Mouse (Mus musculus): ENCODE measurements around the gene Bmp5. TPM values are rescaled to one million over a fixed set of nuclear protein-coding genes. Genes with fewer than 3 reads are reported as not detected.

Bmp5 gene
- polyA plus RNA-seq, 1 experiment from 2014 or later, result 1.4 TPM

DNA sequence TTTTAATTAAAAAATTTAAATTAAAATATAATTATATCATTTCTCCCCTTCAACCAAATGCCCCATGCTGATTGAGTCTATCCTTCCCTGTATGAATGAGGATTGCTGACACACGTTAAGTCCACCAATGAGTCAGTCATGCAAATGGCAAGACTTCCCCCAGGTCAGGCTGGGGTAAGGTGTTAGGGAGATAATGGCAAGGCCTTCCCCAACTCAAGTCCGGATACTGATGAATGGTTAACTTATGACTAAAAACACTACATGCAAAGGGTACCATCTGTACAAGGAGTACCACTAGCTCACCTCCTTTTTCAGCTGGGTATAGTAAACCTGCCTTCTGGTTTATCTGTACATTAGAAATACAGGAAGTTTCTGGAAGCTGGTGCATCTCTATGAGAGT, 83.8 kb downstream of the Bmp5 start:
- H3K4me3 ChIP-seq (ENCODE audit: low read length), result no peak overlapping the region
- H3K9me3 ChIP-seq (ENCODE audit: control insufficient read depth, low read length), result no peaks in the 10 kb centered on the region
- H3K9ac ChIP-seq (ENCODE audit: low read depth, low read length), result no peak overlapping the region
- H3K4me2 ChIP-seq (replicated peaks; ENCODE audit: low read depth, low read length), result no peak overlapping the region
- WGBS, result 76% methylated on average over 2 of the region's 2 CpGs
- no peaks in the 10 kb centered on the region for H3K36me3 ChIP-seq (ENCODE audit: control insufficient read depth, insufficient read depth, low read length)
- ATAC-seq (ENCODE audit: low FRiP score, low TSS enrichment), result no peak
- no peak overlapping the region for H3K27ac ChIP-seq (ENCODE audit: low read depth, low read length)
- H3K27me3 ChIP-seq (ENCODE audit: control insufficient read depth, insufficient read depth, low read length), result no peaks in the 10 kb centered on the region
- H3K4me1 ChIP-seq (ENCODE audit: control insufficient read depth, insufficient read depth, low read length), result no peaks in the 10 kb centered on the region

DNA sequence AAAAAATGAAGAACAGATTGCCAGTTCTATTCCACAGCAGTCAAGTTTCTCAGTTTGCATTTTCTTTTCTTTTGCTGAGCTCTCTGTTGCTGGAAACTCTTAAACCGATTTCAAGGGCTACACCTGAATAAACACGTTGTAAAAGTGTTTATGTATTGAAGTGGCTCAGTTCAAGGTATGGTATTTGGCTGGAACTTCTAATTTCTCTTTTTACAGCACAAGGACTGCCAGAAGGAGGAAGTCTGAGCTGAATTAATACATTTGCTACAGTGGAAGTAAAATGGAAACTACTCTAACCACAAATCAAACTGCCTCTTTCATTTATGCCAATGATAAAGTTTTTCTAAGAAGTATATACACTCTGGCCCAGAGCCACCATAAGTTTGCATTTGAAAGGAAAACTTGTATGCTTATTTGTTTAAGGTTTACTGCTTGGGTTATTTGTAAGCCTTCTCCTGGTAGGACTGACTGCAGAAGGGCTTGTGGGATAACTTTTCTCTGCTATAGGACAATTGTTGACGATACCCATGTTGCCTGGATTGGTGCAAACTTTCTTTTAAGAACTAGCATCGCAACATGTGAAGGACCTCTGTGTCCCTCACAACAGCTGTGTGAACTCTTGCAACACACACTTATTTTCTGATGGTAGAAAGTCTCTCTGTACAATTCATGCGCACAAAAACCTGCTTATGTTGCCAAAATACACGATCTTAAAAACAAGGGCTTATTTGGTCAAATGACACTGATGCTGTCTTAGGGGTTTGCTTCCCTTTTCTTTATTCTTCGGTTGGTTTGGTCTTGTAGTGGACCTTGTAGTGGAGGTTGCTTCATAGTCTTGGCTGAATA, 95.4 kb downstream of the Bmp5 start:
- Histone ChIP-seq H3K9ac (ENCODE audit: low read depth, low read length) (no peak overlapping the region), H3K27me3 (ENCODE audit: control insufficient read depth, insufficient read depth, low read length) (no peaks in the 10 kb centered on the region), H3K36me3 (ENCODE audit: control insufficient read depth, insufficient read depth, low read length) (no peaks in the 10 kb centered on the region), H3K4me1 (ENCODE audit: control insufficient read depth, insufficient read depth, low read length) (no peaks in the 10 kb centered on the region), H3K27ac (ENCODE audit: low read depth, low read length) (no peak overlapping the region), H3K4me3 (ENCODE audit: low read length) (no peak overlapping the region), H3K9me3 (ENCODE audit: control insufficient read depth, low read length) (no peaks in the 10 kb centered on the region), H3K4me2 (replicated peaks; ENCODE audit: low read depth, low read length) (no peak overlapping the region)
- no peak for ATAC-seq (ENCODE audit: low FRiP score, low TSS enrichment)
- 55% methylated on average over 7 of the region's 7 CpGs for WGBS

DNA sequence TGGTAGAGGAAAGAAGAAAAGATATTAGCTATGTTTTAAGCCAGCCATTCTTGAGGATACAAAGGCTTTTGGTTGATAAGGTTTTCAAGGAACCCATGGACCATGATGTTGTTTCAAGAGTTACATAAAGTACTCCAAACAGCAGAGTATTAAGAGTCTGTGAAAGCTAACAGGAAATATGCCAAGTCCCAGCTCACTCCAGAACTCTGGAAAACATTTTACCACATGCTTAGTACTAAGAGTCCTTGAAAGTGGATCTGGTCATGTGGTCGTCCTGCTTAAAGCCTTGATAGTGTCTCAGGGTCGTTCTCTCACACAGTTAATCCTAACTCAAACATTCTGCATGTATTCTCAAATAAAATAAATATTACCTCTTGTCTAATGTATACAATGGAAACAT, 101.2 kb downstream of the Bmp5 start:
- 79% methylated on average over 2 of the region's 2 CpGs for WGBS
- no peak overlapping the region for H3K4me2 ChIP-seq (replicated peaks; ENCODE audit: low read depth, low read length)
- H3K9ac ChIP-seq (ENCODE audit: low read depth, low read length), result no peak overlapping the region
- H3K4me3 ChIP-seq (ENCODE audit: low read length), result no peak overlapping the region
- no peaks in the 10 kb centered on the region for H3K4me1 ChIP-seq (ENCODE audit: control insufficient read depth, insufficient read depth, low read length)
- no peaks in the 10 kb centered on the region for H3K27me3 ChIP-seq (ENCODE audit: control insufficient read depth, insufficient read depth, low read length)
- H3K36me3 ChIP-seq (ENCODE audit: control insufficient read depth, insufficient read depth, low read length), result no peaks in the 10 kb centered on the region
- H3K9me3 ChIP-seq (ENCODE audit: control insufficient read depth, low read length), result no peaks in the 10 kb centered on the region
- no peak overlapping the region for H3K27ac ChIP-seq (ENCODE audit: low read depth, low read length)
- no peak for ATAC-seq (ENCODE audit: low FRiP score, low TSS enrichment)

- no peaks in the 10 kb centered on the region for H3K9me3 ChIP-seq (ENCODE audit: control insufficient read depth, low read length)
- H3K9ac ChIP-seq (ENCODE audit: low read depth, low read length), result no peak overlapping the region
- no peak for ATAC-seq (ENCODE audit: low FRiP score, low TSS enrichment)
- H3K27ac ChIP-seq (ENCODE audit: low read depth, low read length), result no peak overlapping the region
- H3K4me2 ChIP-seq (replicated peaks; ENCODE audit: low read depth, low read length), result no peak overlapping the region
- no peaks in the 10 kb centered on the region for H3K27me3 ChIP-seq (ENCODE audit: control insufficient read depth, insufficient read depth, low read length)
- H3K4me3 ChIP-seq (ENCODE audit: low read length), result no peak overlapping the region
- no peaks in the 10 kb centered on the region for H3K4me1 ChIP-seq (ENCODE audit: control insufficient read depth, insufficient read depth, low read length)
- 95% methylated on average over 4 of the region's 4 CpGs for WGBS
- H3K36me3 ChIP-seq (ENCODE audit: control insufficient read depth, insufficient read depth, low read length), result no peaks in the 10 kb centered on the region
Observed at GRCm38 (mm10) chr9:75883481-75884190, 108.5 kb downstream of the Bmp5 start.

- no peak for ATAC-seq (ENCODE audit: low FRiP score, low TSS enrichment)
- Histone ChIP-seq H3K27me3 (ENCODE audit: control insufficient read depth, insufficient read depth, low read length) (no peaks in the 10 kb centered on the region), H3K4me2 (replicated peaks; ENCODE audit: low read depth, low read length) (no peak overlapping the region), H3K4me1 (ENCODE audit: control insufficient read depth, insufficient read depth, low read length) (no peaks in the 10 kb centered on the region), H3K9me3 (ENCODE audit: control insufficient read depth, low read length) (no peaks in the 10 kb centered on the region), H3K4me3 (ENCODE audit: low read length) (no peak overlapping the region), H3K36me3 (ENCODE audit: control insufficient read depth, insufficient read depth, low read length) (no peaks in the 10 kb centered on the region), H3K27ac (ENCODE audit: low read depth, low read length) (no peak overlapping the region), H3K9ac (ENCODE audit: low read depth, low read length) (no peak overlapping the region)
- WGBS, result 70% methylated on average over 7 of the region's 7 CpGs
Observed at GRCm38 (mm10) chr9:75886801-75887544, 111.8 kb downstream of the Bmp5 start.

GRCm38 (mm10) chr9:75896918-75897317, 121.8 kb downstream of the Bmp5 start:
- 73% methylated on average over 8 of the region's 8 CpGs for WGBS

GRCm38 (mm10) chr9:75898022-75898421, 122.9 kb downstream of the Bmp5 start:
- H3K27ac ChIP-seq (ENCODE audit: low read depth, low read length), result no peak overlapping the region
- H3K9ac ChIP-seq (ENCODE audit: low read depth, low read length), result no peak overlapping the region
- 89% methylated on average over 4 of the region's 4 CpGs for WGBS
- no peaks in the 10 kb centered on the region for H3K9me3 ChIP-seq (ENCODE audit: control insufficient read depth, low read length)
- ATAC-seq (ENCODE audit: low FRiP score, low TSS enrichment), result no peak
- no peaks in the 10 kb centered on the region for H3K4me1 ChIP-seq (ENCODE audit: control insufficient read depth, insufficient read depth, low read length)
- H3K27me3 ChIP-seq (ENCODE audit: control insufficient read depth, insufficient read depth, low read length), result no peaks in the 10 kb centered on the region
- no peak overlapping the region for H3K4me3 ChIP-seq (ENCODE audit: low read length)
- H3K4me2 ChIP-seq (replicated peaks; ENCODE audit: low read depth, low read length), result no peak overlapping the region
- H3K36me3 ChIP-seq (ENCODE audit: control insufficient read depth, insufficient read depth, low read length), result no peaks in the 10 kb centered on the region

More at GRCm38 (mm10) chr9:75896918-75897317, 121.8 kb downstream of the Bmp5 start:
- no peaks in the 10 kb centered on the region for H3K9me3 ChIP-seq (ENCODE audit: control insufficient read depth, low read length)
- no peak for ATAC-seq (ENCODE audit: low FRiP score, low TSS enrichment)
- H3K4me1 ChIP-seq (ENCODE audit: control insufficient read depth, insufficient read depth, low read length), result no peaks in the 10 kb centered on the region
- H3K4me3 ChIP-seq (ENCODE audit: low read length), result no peak overlapping the region
- H3K27me3 ChIP-seq (ENCODE audit: control insufficient read depth, insufficient read depth, low read length), result no peaks in the 10 kb centered on the region
- no peak overlapping the region for H3K4me2 ChIP-seq (replicated peaks; ENCODE audit: low read depth, low read length)
- H3K9ac ChIP-seq (ENCODE audit: low read depth, low read length), result no peak overlapping the region
- H3K27ac ChIP-seq (ENCODE audit: low read depth, low read length), result no peak overlapping the region
- no peaks in the 10 kb centered on the region for H3K36me3 ChIP-seq (ENCODE audit: control insufficient read depth, insufficient read depth, low read length)

DNA sequence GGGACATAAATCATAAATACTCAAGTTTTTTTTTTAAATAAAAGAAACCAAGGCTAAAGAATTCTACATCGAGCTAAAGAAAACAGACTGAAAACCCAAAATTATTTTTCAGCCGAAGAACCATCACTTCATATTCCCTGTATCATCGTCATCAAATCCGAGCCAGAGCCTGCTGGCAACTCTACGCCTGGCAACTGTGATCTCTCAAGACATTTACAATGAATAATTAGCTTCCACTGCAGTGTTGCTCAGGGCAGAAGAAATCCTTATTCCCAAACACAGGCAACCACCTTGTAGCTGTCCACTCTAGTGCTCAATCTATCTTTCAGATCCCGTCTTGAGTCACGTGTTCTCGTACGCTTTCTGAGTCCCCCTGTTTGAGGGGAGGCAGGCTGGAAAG, 126.1 kb downstream of the Bmp5 start:
- no peak overlapping the region for H3K9ac ChIP-seq (ENCODE audit: low read depth, low read length)
- H3K27me3 ChIP-seq (ENCODE audit: control insufficient read depth, insufficient read depth, low read length), result no peaks in the 10 kb centered on the region
- no peak for ATAC-seq (ENCODE audit: low FRiP score, low TSS enrichment)
- H3K9me3 ChIP-seq (ENCODE audit: control insufficient read depth, low read length), result no peaks in the 10 kb centered on the region
- no peaks in the 10 kb centered on the region for H3K36me3 ChIP-seq (ENCODE audit: control insufficient read depth, insufficient read depth, low read length)
- no peak overlapping the region for H3K4me3 ChIP-seq (ENCODE audit: low read length)
- no peak overlapping the region for H3K4me2 ChIP-seq (replicated peaks; ENCODE audit: low read depth, low read length)
- H3K4me1 ChIP-seq (ENCODE audit: control insufficient read depth, insufficient read depth, low read length), result no peaks in the 10 kb centered on the region
- no peak overlapping the region for H3K27ac ChIP-seq (ENCODE audit: low read depth, low read length)
- WGBS, result 72% methylated on average over 9 of the region's 9 CpGs

- no peak overlapping the region for H3K4me2 ChIP-seq (replicated peaks; ENCODE audit: low read depth, low read length)
- H3K27ac ChIP-seq (ENCODE audit: low read depth, low read length), result no peak overlapping the region
- no peaks in the 10 kb centered on the region for H3K27me3 ChIP-seq (ENCODE audit: control insufficient read depth, insufficient read depth, low read length)
- H3K9ac ChIP-seq (ENCODE audit: low read depth, low read length), result no peak overlapping the region
- H3K4me1 ChIP-seq (ENCODE audit: control insufficient read depth, insufficient read depth, low read length), result no peaks in the 10 kb centered on the region
- no peaks in the 10 kb centered on the region for H3K9me3 ChIP-seq (ENCODE audit: control insufficient read depth, low read length)
- 52% methylated on average over 2 of the region's 2 CpGs for WGBS
- no peaks in the 10 kb centered on the region for H3K36me3 ChIP-seq (ENCODE audit: control insufficient read depth, insufficient read depth, low read length)
- H3K4me3 ChIP-seq (ENCODE audit: low read length), result no peak overlapping the region
- ATAC-seq (ENCODE audit: low FRiP score, low TSS enrichment), result no peak
Observed at GRCm38 (mm10) chr9:75905497-75905896, 130.3 kb downstream of the Bmp5 start.

Data from kidney, embryonic 14.5 days (tissue).